ENCODE assay signal across 25 mouse cellular contexts in the genomic region with DNA sequence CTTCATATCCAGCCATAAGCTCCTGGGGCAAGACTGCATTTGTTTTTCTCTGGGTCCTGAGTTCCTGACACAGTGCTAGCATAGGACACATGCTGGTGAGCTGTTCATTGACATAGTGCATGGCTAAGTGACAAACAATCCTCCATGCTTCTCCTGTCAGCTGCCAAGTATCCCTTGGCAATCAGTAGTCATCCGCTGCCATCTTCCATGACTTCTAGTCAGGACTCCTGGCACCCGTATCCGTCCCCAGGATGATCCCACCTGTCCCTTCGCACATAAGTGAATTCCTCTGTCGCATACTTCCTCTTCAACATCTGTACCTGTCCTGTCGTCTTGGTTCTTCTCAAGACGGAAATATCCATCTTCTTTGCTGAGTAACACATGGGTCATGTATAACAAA.
A peak's percentile ranks its signal among the peaks of the same experiment; 100 is the strongest.
DNase-seq lines count a peak whose midpoint lies in the region; ATAC-seq lines count a peak whose summit lies in the region.
"Had no signal": no experiment of that assay in that cellular context is flagged by ENCODE, and none has a peak within 500 bp of the region (broad histone marks: within the 10 kb centered on the region; RNA-seq: fewer than 3 reads in every experiment).

No protein-coding gene starts in this region.

- no peak overlapping the region for H3K4me3 ChIP-seq in lung, embryonic 15.5 days
- H3K4me3 ChIP-seq in midbrain, embryonic 11.5 days (ENCODE audit: low read depth, low read length), result no peak overlapping the region
- no peak overlapping the region for H3K4me3 ChIP-seq in midbrain, embryonic 15.5 days
- H3K4me3 ChIP-seq: embryonic facial prominence, embryonic 10.5 days; embryonic facial prominence, embryonic 12.5 days; forebrain, embryonic 13.5 days; forebrain, embryonic 15.5 days had no signal

- peaks cover 9% of the 10 kb centered on the region; the same call in 1 of the 2 replicates for H3K4me1 ChIP-seq in lung, embryonic 15.5 days
- H3K4me1 ChIP-seq in midbrain, embryonic 11.5 days (ENCODE audit: control insufficient read depth, insufficient read depth, low read length), result no peaks in the 10 kb centered on the region
- peaks cover 8% of the 10 kb centered on the region for H3K4me1 ChIP-seq in midbrain, embryonic 15.5 days
- H3K4me1 ChIP-seq: embryonic facial prominence, embryonic 12.5 days; forebrain, embryonic 13.5 days had no signal

- WGBS in lung, embryonic 15.5 days, result 76% methylated on average over 7 of the region's 7 CpGs
- WGBS in midbrain, embryonic 11.5 days, result 91% methylated on average over 7 of the region's 7 CpGs
- 92% methylated on average over 7 of the region's 7 CpGs for WGBS in midbrain, embryonic 15.5 days

- H3K27me3 ChIP-seq in lung, embryonic 15.5 days, result peaks cover 10% of the 10 kb centered on the region; the same call in 1 of the 2 replicates
- H3K27me3 ChIP-seq in midbrain, embryonic 11.5 days (ENCODE audit: control insufficient read depth, insufficient read depth, low read length), result no peaks in the 10 kb centered on the region
- H3K27me3 ChIP-seq in midbrain, embryonic 15.5 days (replicated peaks), result no peaks in the 10 kb centered on the region
- H3K27me3 ChIP-seq: CH12.LX; embryonic facial prominence, embryonic 12.5 days; forebrain, embryonic 13.5 days; forebrain, embryonic 15.5 days; Patski had no signal

- 0 out of 2 replicates have a peak overlapping the region, but pooled peaks have one; percentile 29 for H3K27ac ChIP-seq in lung, embryonic 15.5 days
- H3K27ac ChIP-seq in midbrain, embryonic 11.5 days (ENCODE audit: low read depth, low read length), result no peak overlapping the region
- H3K27ac ChIP-seq in midbrain, embryonic 15.5 days, result no peak overlapping the region
- H3K27ac ChIP-seq: embryonic facial prominence, embryonic 10.5 days; embryonic facial prominence, embryonic 12.5 days; forebrain, embryonic 13.5 days; forebrain, embryonic 15.5 days had no signal

- no peak for ATAC-seq in lung, embryonic 15.5 days (ENCODE audit: borderline replicate concordance, extremely low read depth, low FRiP score, low TSS enrichment)
- no peak for ATAC-seq in midbrain, embryonic 11.5 days (ENCODE audit: low FRiP score)
- no peak for ATAC-seq in midbrain, embryonic 15.5 days (replicated peaks)
- ATAC-seq: activated CD4-positive, CD25-positive, alpha-beta regulatory T cell, adult 4 months; CD4-positive, CD25-positive, alpha-beta regulatory T cell, adult 4 months; forebrain, embryonic 13.5 days; forebrain, embryonic 15.5 days; forebrain, postnatal 0 days; Patski had no signal

- no peak overlapping the region for H3K4me2 ChIP-seq in lung, embryonic 15.5 days
- no peak overlapping the region for H3K4me2 ChIP-seq in midbrain, embryonic 11.5 days
- no peak overlapping the region for H3K4me2 ChIP-seq in midbrain, embryonic 15.5 days
- H3K4me2 ChIP-seq: embryonic facial prominence, embryonic 12.5 days; forebrain, embryonic 13.5 days; forebrain, embryonic 15.5 days had no signal

- DNase-seq in cerebellum, postnatal 10 days, result peak; percentile 62 to 74
- DNase-seq in cerebellum, adult 11 months, result no peak
- DNase-seq in heart, adult 11 months, result peak; percentile 37
- no peak for DNase-seq in heart, adult 18-20 months
- DNase-seq in lung, postnatal 14 days, result no peak
- peak; percentile 28 for DNase-seq in midbrain, embryonic 11.5 days (ENCODE audit: low spot score, missing footprints)
- DNase-seq: adrenal gland, adult 8-10 months; adrenal gland, postnatal 14 days; adrenal gland, postnatal 36 days; B cell, adult 2 months; cerebellum, adult 18-20 months; cerebellum, adult 8-10 months; cerebellum, adult 9-11 months; forebrain, postnatal 0 days had no signal

- H3K9ac ChIP-seq in lung, embryonic 15.5 days, result no peak overlapping the region
- no peak overlapping the region for H3K9ac ChIP-seq in midbrain, embryonic 11.5 days (ENCODE audit: low read length)
- H3K9ac ChIP-seq in midbrain, embryonic 15.5 days, result no peak overlapping the region
- H3K9ac ChIP-seq: embryonic facial prominence, embryonic 12.5 days; forebrain, embryonic 13.5 days; forebrain, embryonic 15.5 days; forebrain, postnatal 0 days had no signal

- no peaks in the 10 kb centered on the region for H3K36me3 ChIP-seq in lung, embryonic 15.5 days
- no peaks in the 10 kb centered on the region for H3K36me3 ChIP-seq in midbrain, embryonic 11.5 days (ENCODE audit: control insufficient read depth, insufficient read depth, low read length)
- H3K36me3 ChIP-seq in midbrain, embryonic 15.5 days (replicated peaks), result no peaks in the 10 kb centered on the region
- H3K36me3 ChIP-seq: embryonic facial prominence, embryonic 10.5 days; embryonic facial prominence, embryonic 12.5 days; forebrain, embryonic 15.5 days; G1E had no signal

- H3K9me3 ChIP-seq in lung, embryonic 15.5 days, result no peaks in the 10 kb centered on the region
- no peaks in the 10 kb centered on the region for H3K9me3 ChIP-seq in midbrain, embryonic 11.5 days (ENCODE audit: control insufficient read depth, low read length)
- H3K9me3 ChIP-seq in midbrain, embryonic 15.5 days, result no peaks in the 10 kb centered on the region
- H3K9me3 ChIP-seq: embryonic facial prominence, embryonic 10.5 days; embryonic facial prominence, embryonic 12.5 days; forebrain, embryonic 13.5 days; forebrain, embryonic 15.5 days had no signal

Comparison
In these comparisons a context has a peak if more than half of its experiments do, and no peak if none do; other contexts are left out.
1. DNase-seq: peak in cerebellum, postnatal 10 days (2 of 2), heart, adult 11 months (single experiment) and midbrain, embryonic 11.5 days (single experiment); none in cerebellum, adult 11 months (single experiment), heart, adult 18-20 months (0 of 2) and lung, postnatal 14 days (single experiment).